Mouse (Mus musculus) MEL (cell line): ENCODE data around the gene Chrna9. TPM values are rescaled to one million over a fixed set of nuclear protein-coding genes. Genes with fewer than 3 reads are reported as not detected.

Experiments used
- DNase-seq: peaks from one replicate; pipeline ENCODE4 v3.0.0; 2011; ENCODE audit warnings: low read depth, low spot score
- H3K27ac ChIP-seq: 2 replicates; pipeline ENCODE4 v1.5.1; 2012; ENCODE audit warnings: low read depth, mild to moderate bottlenecking, control low read depth, low read length, moderate library complexity; ENCODE audit not compliant: control insufficient read depth
- H3K27me3 ChIP-seq, 2 experiments: fragments of 150-350 bp in 1 of 2; sonication (generic) in 1 of 2; 2 replicates each; pipeline ENCODE4 v1.6.1; 2012; ENCODE audit warnings: low read length in 2 of 2, mild to moderate bottlenecking in 2 of 2, improper control_type of control experiment in 1 of 2, moderate library complexity in 1 of 2; ENCODE audit not compliant: insufficient read depth in 2 of 2, control insufficient read depth in 1 of 2
- H3K36me3 ChIP-seq, 2 experiments: 2 replicates each; pipeline ENCODE4 v1.6.1; 2012 to 2014; ENCODE audit warnings: low read length in 2 of 2, improper control_type of control experiment in 1 of 2, inconsistent platforms in 1 of 2, mild to moderate bottlenecking in 1 of 2; ENCODE audit not compliant: insufficient read depth in 2 of 2, control insufficient read depth in 1 of 2
- H3K4me1 ChIP-seq, 2 experiments: fragments of 150-350 bp in 1 of 2; sonication (generic) in 1 of 2; 2 replicates each; pipeline ENCODE4 v1.6.1; 2012; ENCODE audit warnings: low read length in 2 of 2, improper control_type of control experiment in 1 of 2, mild to moderate bottlenecking in 1 of 2; ENCODE audit not compliant: insufficient read depth in 2 of 2, control insufficient read depth in 1 of 2
- H3K4me3 ChIP-seq, 2 experiments: fragments of 150-350 bp in 1 of 2; sonication (generic) in 1 of 2; 2 replicates each; pipeline ENCODE4 v1.5.1; 2012; ENCODE audit warnings: low read depth in 2 of 2, low read length in 2 of 2, mild to moderate bottlenecking in 2 of 2, moderate library complexity in 2 of 2, control low read depth in 1 of 2, improper control_type of control experiment in 1 of 2; ENCODE audit not compliant: control insufficient read depth in 1 of 2, insufficient read depth in 1 of 2
- H3K79me2 ChIP-seq: 2 replicates; pipeline ENCODE4 v1.6.1; 2012; ENCODE audit warnings: mild to moderate bottlenecking, low read length, moderate library complexity; ENCODE audit not compliant: control insufficient read depth, poor library complexity, insufficient read depth
- H3K9ac ChIP-seq: 2 replicates; pipeline ENCODE4 v1.6.1; 2012; ENCODE audit warnings: low read depth, mild to moderate bottlenecking, control low read depth, low read length, moderate library complexity; ENCODE audit not compliant: control insufficient read depth, poor library complexity, severe bottlenecking
- H3K9me3 ChIP-seq: fragments of 150-350 bp; sonication (generic); replicated peaks from 2 replicates; pipeline ENCODE4 v1.6.1; 2012; ENCODE audit warnings: mild to moderate bottlenecking, low read length, improper control_type of control experiment, moderate library complexity; ENCODE audit not compliant: insufficient read depth
- CHD1 ChIP-seq: IDR thresholded peaks from 2 replicates; pipeline ENCODE4 v1.6.1; 2012; ENCODE audit warnings: low read depth, mild to moderate bottlenecking, inconsistent platforms, low read length, improper control_type of control experiment
- CHD2 ChIP-seq: IDR thresholded peaks from 2 replicates; pipeline ENCODE4 v1.6.1; 2011; ENCODE audit warnings: low read length, improper control_type of control experiment
- E2F4 ChIP-seq: IDR thresholded peaks from 2 replicates; pipeline ENCODE4 v1.6.1; 2011; ENCODE audit warnings: low read depth, low read length, improper control_type of control experiment, borderline replicate concordance
- ELF1 ChIP-seq: IDR thresholded peaks from 2 replicates; pipeline ENCODE4 v1.6.1; 2014; ENCODE audit warnings: low read depth, mild to moderate bottlenecking, inconsistent platforms, low read length, improper control_type of control experiment, moderate library complexity
- ETS1 ChIP-seq: IDR thresholded peaks from 2 replicates; pipeline ENCODE4 v1.6.1; 2012; ENCODE audit warnings: low read depth, mild to moderate bottlenecking, inconsistent platforms, low read length, improper control_type of control experiment, moderate library complexity
- GABPA ChIP-seq: IDR thresholded peaks from 2 replicates; pipeline ENCODE4 v1.6.1; 2012; ENCODE audit warnings: low read depth, mild to moderate bottlenecking, inconsistent platforms, low read length, improper control_type of control experiment, moderate library complexity
- GATA1 ChIP-seq: IDR thresholded peaks from 2 replicates; pipeline ENCODE4 v1.6.1; 2011; ENCODE audit warnings: low read depth, low read length, improper control_type of control experiment
- HCFC1 ChIP-seq: IDR thresholded peaks from 2 replicates; pipeline ENCODE4 v1.6.1; 2012; ENCODE audit warnings: low read depth, mild to moderate bottlenecking, inconsistent platforms, low read length, improper control_type of control experiment, moderate library complexity
- MAFK ChIP-seq: IDR thresholded peaks from 2 replicates; pipeline ENCODE4 v1.6.1; 2011; ENCODE audit warnings: low read depth, mild to moderate bottlenecking, low read length, improper control_type of control experiment, borderline replicate concordance
- MAX ChIP-seq: IDR thresholded peaks from 2 replicates; pipeline ENCODE4 v1.6.1; 2011; ENCODE audit warnings: low read length, improper control_type of control experiment
- MAZ ChIP-seq: IDR thresholded peaks from 2 replicates; pipeline ENCODE4 v1.6.1; 2012; ENCODE audit warnings: low read depth, mild to moderate bottlenecking, inconsistent platforms, low read length, improper control_type of control experiment
- MYB ChIP-seq: IDR thresholded peaks from 2 replicates; pipeline ENCODE4 v1.6.1; 2011; ENCODE audit warnings: mild to moderate bottlenecking, low read depth, low read length, improper control_type of control experiment
- NELFE ChIP-seq: IDR thresholded peaks from 2 replicates; pipeline ENCODE4 v1.6.1; 2011; ENCODE audit warnings: low read depth, low read length, improper control_type of control experiment
- NRF1 ChIP-seq: IDR thresholded peaks from 2 replicates; pipeline ENCODE4 v1.6.1; 2014; ENCODE audit warnings: low read depth, mild to moderate bottlenecking, inconsistent platforms, low read length, improper control_type of control experiment, moderate library complexity; ENCODE audit not compliant: poor library complexity, insufficient read depth, severe bottlenecking
- POLR2AphosphoS2 ChIP-seq: IDR thresholded peaks from 2 replicates; pipeline ENCODE4 v1.6.1; 2011; ENCODE audit warnings: low read length, improper control_type of control experiment
- POLR2AphosphoS5 ChIP-seq: IDR thresholded peaks from 2 replicates; pipeline ENCODE4 v1.6.1; 2012; ENCODE audit warnings: low read depth, borderline replicate concordance, mild to moderate bottlenecking, inconsistent platforms, low read length, moderate library complexity, mixed read lengths
- SIN3A ChIP-seq: IDR thresholded peaks from 2 replicates; pipeline ENCODE4 v1.6.1; 2012; ENCODE audit warnings: low read length, improper control_type of control experiment, inconsistent platforms
- SMC3 ChIP-seq: IDR thresholded peaks from 2 replicates; pipeline ENCODE4 v1.6.1; 2011; ENCODE audit warnings: low read depth, low read length, improper control_type of control experiment
- TAL1 ChIP-seq: IDR thresholded peaks from 2 replicates; pipeline ENCODE4 v1.6.1; 2012; ENCODE audit warnings: mild to moderate bottlenecking, inconsistent platforms, low read length, moderate library complexity, mixed read lengths
- TBP ChIP-seq: IDR thresholded peaks from 2 replicates; pipeline ENCODE4 v1.8.0; 2011; ENCODE audit warnings: low read depth, low read length, improper control_type of control experiment
- UBTF ChIP-seq: IDR thresholded peaks from 2 replicates; pipeline ENCODE4 v1.6.1; 2012; ENCODE audit warnings: low read depth, mild to moderate bottlenecking, inconsistent platforms, low read length, improper control_type of control experiment, moderate library complexity, borderline replicate concordance; ENCODE audit not compliant: insufficient read depth
- USF1 ChIP-seq: IDR thresholded peaks from 2 replicates; pipeline ENCODE4 v1.6.1; 2014; ENCODE audit warnings: low read depth, mild to moderate bottlenecking, inconsistent platforms, low read length, improper control_type of control experiment, moderate library complexity
- ZC3H11A ChIP-seq: IDR thresholded peaks from 2 replicates; pipeline ENCODE4 v1.6.1; 2012; ENCODE audit warnings: low read depth, mild to moderate bottlenecking, inconsistent platforms, low read length, improper control_type of control experiment
- ZKSCAN1 ChIP-seq: IDR thresholded peaks from 2 replicates; pipeline ENCODE4 v1.6.1; 2012; ENCODE audit warnings: low read depth, mild to moderate bottlenecking, inconsistent platforms, low read length, improper control_type of control experiment, moderate library complexity
- ZMIZ1 ChIP-seq: IDR thresholded peaks from 2 replicates; pipeline ENCODE4 v1.6.1; 2012; ENCODE audit warnings: low read depth, mild to moderate bottlenecking, inconsistent platforms, low read length, improper control_type of control experiment, moderate library complexity
- ZNF384 ChIP-seq: IDR thresholded peaks from 2 replicates; pipeline ENCODE4 v1.6.1; 2012; ENCODE audit warnings: low read depth, mild to moderate bottlenecking, inconsistent platforms, low read length, improper control_type of control experiment
- polyA plus RNA-seq, 2 experiments: library from polyadenylated mRNA; stranded (reverse) in 1 of 2; unstranded in 1 of 2; fragments of >175 nt in 1 of 2; fragments of >200 nt in 1 of 2; gene quantifications; 2 replicates each; pipeline versions ENCODE4 v1.2.1 to v1.2.4; 2012; ENCODE audit warnings: low replicate concordance in 2 of 2, low read depth in 1 of 2; ENCODE audit not compliant: insufficient read length in 2 of 2, insufficient read depth in 1 of 2, missing spikeins in 1 of 2
- total RNA-seq: library from RNA; depleted of rRNA; stranded (reverse); fragments of 300-350 nt; gene quantifications from 2 replicates; pipeline ENCODE4 v1.2.3, GENCODE M21; 2012

The Chrna9 gene
- total and polyA plus RNA-seq, 3 experiments, result not detected

DNA sequence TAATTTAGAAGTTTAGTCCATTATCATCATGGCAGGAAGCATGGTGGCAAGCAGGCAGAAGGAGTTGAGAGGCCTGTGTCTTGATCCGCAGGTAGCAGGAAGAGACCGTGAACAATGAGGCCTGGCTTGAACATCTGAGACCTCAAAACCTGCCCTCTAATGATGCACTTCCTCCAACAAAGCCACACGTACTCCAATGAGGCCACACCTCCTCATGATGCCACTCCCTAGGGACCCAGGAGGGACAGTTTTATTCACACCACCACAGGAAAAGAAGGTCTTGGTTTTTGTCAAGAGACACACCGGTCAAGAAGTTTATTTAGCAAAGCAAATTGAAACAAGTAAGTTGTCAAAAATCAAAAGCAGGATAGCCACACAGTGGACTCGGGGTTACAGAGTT is 17.8 kb upstream of the Chrna9 start:
- peaks cover 0 to 19% of the 10 kb centered on the region in 2 experiments for H3K4me1 ChIP-seq
- TF ChIP-seq MAFK, result no peak
- TF ChIP-seq USF1, result no peak
- TF ChIP-seq CHD2, result no peak
- TF ChIP-seq GABPA, result no peak
- no peak for TF ChIP-seq SMC3
- TF ChIP-seq ZMIZ1, result no peak
- TF ChIP-seq NRF1, result no peak
- TF ChIP-seq NELFE, result no peak
- TF ChIP-seq MAX, result no peak
- TF ChIP-seq TBP, result no peak
- TF ChIP-seq ZNF384, result no peak
- no peak for TF ChIP-seq POLR2AphosphoS2
- no peak for TF ChIP-seq GATA1
- no peak for TF ChIP-seq SIN3A
- TF ChIP-seq CHD1, result no peak
- no peak for TF ChIP-seq MAZ
- no peak for TF ChIP-seq ZC3H11A
- TF ChIP-seq TAL1, result no peak
- TF ChIP-seq MYB, result no peak
- TF ChIP-seq ZKSCAN1, result no peak
- H3K27me3 ChIP-seq, result no peaks in the 10 kb centered on the region
- no peak for DNase-seq
- no peak overlapping the region for H3K27ac ChIP-seq
- H3K9ac ChIP-seq, result no peak overlapping the region
- H3K79me2 ChIP-seq, result no peaks in the 10 kb centered on the region
- H3K36me3 ChIP-seq, result peaks cover 0 to 12% of the 10 kb centered on the region in 2 experiments; a peak in 2 of 4 replicates
- no peak overlapping the region for H3K4me3 ChIP-seq
- no peaks in the 10 kb centered on the region for H3K9me3 ChIP-seq

DNA sequence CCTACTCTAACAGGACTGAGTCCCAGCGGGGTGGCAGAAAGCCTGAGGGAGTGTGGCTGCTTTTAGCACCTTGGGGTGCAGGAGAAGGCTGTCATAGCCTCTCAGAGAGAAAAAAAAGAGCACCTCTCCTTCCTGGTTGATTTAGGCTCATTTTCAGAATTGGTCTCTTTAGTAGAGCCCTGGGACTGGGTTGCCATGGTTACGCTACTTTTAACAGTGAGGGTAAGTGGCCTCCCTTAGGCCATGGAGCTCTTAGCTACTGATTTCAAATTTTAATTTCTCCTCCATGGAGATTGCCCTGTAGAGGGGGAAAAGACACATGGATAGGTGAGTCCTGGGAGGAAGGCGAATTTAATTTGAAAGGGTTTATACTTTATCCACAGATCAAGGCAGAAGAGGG is 16.1 kb upstream of the Chrna9 start:
- Histone ChIP-seq H3K79me2 (no peaks in the 10 kb centered on the region), H3K9me3 (no peaks in the 10 kb centered on the region), H3K36me3 (peaks cover 0 to 12% of the 10 kb centered on the region in 2 experiments; a peak in 2 of 4 replicates), H3K4me1 (peaks cover 0 to 20% of the 10 kb centered on the region in 2 experiments), H3K27me3 (no peaks in the 10 kb centered on the region), H3K9ac (no peak overlapping the region), H3K4me3 (no peak overlapping the region), H3K27ac (no peak overlapping the region)
- no peak for DNase-seq
- no peak for TF ChIP-seq USF1
- TF ChIP-seq E2F4, result no peak
- TF ChIP-seq ZNF384, result no peak
- TF ChIP-seq NRF1, result no peak
- TF ChIP-seq HCFC1, result no peak
- no peak for TF ChIP-seq SMC3
- TF ChIP-seq ELF1, result no peak
- TF ChIP-seq POLR2AphosphoS5, result no peak
- TF ChIP-seq ETS1, result no peak
- TF ChIP-seq SIN3A, result no peak
- TF ChIP-seq UBTF, result no peak
- TF ChIP-seq TAL1, result no peak
- TF ChIP-seq, all 39 proteins: peak for 0
